Mouse (Mus musculus) embryonic facial prominence, embryonic 10.5 days (tissue): ENCODE measurements around the gene Plcb1. TPM values are rescaled to one million over a fixed set of nuclear protein-coding genes. Genes with fewer than 3 reads are reported as not detected.

Experiments
- DNase-seq: peaks from one replicate; pipeline ENCODE4 v3.0.0-alpha.2; 2017; ENCODE audit warnings: low spot score
- H3K27ac ChIP-seq: fragments of 300-500 bp; sonication (generic); replicated peaks from 2 replicates; pipeline ENCODE4 v1.5.1; 2016; ENCODE audit warnings: mild to moderate bottlenecking
- H3K27me3 ChIP-seq: fragments of 300-500 bp; sonication (generic); replicated peaks from 2 replicates; pipeline ENCODE4 v1.6.1; 2016; ENCODE audit warnings: low read depth, mild to moderate bottlenecking; ENCODE audit not compliant: poor library complexity, severe bottlenecking
- H3K36me3 ChIP-seq: fragments of 300-500 bp; sonication (generic); replicated peaks from 2 replicates; pipeline ENCODE4 v1.6.1; 2016; ENCODE audit warnings: mild to moderate bottlenecking, moderate library complexity
- H3K4me1 ChIP-seq: fragments of 300-500 bp; sonication (generic); 2 replicates; pipeline ENCODE4 v1.6.1; 2016
- H3K4me3 ChIP-seq: fragments of 300-500 bp; sonication (generic); 2 replicates; pipeline ENCODE4 v1.5.1; 2016; ENCODE audit warnings: mild to moderate bottlenecking, moderate library complexity
- H3K9me3 ChIP-seq: fragments of 300-500 bp; sonication (generic); 2 replicates; pipeline ENCODE4 v1.6.1; 2016; ENCODE audit warnings: mild to moderate bottlenecking
- WGBS: fragments of 180-500 bp; shearing (Covaris S2); methylation state at CpG from one replicate; pipeline ENCODE4 v1.1.7; 2016; 5-methylcytosine and 5-hydroxymethylcytosine counted together
- polyA plus RNA-seq: library from polyadenylated mRNA; unstranded; fragments of >200 nt; fragmentation: Nextera tagmentation; extraction: Ambion mirVana; gene quantifications from 2 replicates; pipeline ENCODE4 v1.2.1, GENCODE M21; 2016

Plcb1 gene
- polyA plus RNA-seq, 1 experiment from 2014 or later = 6.0 TPM

GRCm38 (mm10) chr2:134845239-134845738 lies 59.4 kb downstream of the Plcb1 start:
- 71% methylated on average over 3 of the region's 3 CpGs for WGBS
- no peak for DNase-seq

GRCm38 (mm10) chr2:134846555-134846954 lies 60.7 kb downstream of the Plcb1 start:
- no peaks in the 10 kb centered on the region for H3K27me3 ChIP-seq
- H3K36me3 ChIP-seq = no peaks in the 10 kb centered on the region
- no peaks in the 10 kb centered on the region for H3K9me3 ChIP-seq
- no peak overlapping the region for H3K4me3 ChIP-seq
- no peak for DNase-seq
- no peak overlapping the region for H3K27ac ChIP-seq
- H3K4me1 ChIP-seq = no peaks in the 10 kb centered on the region
- 85% methylated on average over 3 of the region's 3 CpGs for WGBS

More at GRCm38 (mm10) chr2:134845239-134845738, 59.4 kb downstream of the Plcb1 start:
- no peaks in the 10 kb centered on the region for H3K4me1 ChIP-seq
- H3K27me3 ChIP-seq = no peaks in the 10 kb centered on the region
- no peak overlapping the region for H3K27ac ChIP-seq
- no peaks in the 10 kb centered on the region for H3K9me3 ChIP-seq
- no peak overlapping the region for H3K4me3 ChIP-seq
- H3K36me3 ChIP-seq = no peaks in the 10 kb centered on the region

DNA sequence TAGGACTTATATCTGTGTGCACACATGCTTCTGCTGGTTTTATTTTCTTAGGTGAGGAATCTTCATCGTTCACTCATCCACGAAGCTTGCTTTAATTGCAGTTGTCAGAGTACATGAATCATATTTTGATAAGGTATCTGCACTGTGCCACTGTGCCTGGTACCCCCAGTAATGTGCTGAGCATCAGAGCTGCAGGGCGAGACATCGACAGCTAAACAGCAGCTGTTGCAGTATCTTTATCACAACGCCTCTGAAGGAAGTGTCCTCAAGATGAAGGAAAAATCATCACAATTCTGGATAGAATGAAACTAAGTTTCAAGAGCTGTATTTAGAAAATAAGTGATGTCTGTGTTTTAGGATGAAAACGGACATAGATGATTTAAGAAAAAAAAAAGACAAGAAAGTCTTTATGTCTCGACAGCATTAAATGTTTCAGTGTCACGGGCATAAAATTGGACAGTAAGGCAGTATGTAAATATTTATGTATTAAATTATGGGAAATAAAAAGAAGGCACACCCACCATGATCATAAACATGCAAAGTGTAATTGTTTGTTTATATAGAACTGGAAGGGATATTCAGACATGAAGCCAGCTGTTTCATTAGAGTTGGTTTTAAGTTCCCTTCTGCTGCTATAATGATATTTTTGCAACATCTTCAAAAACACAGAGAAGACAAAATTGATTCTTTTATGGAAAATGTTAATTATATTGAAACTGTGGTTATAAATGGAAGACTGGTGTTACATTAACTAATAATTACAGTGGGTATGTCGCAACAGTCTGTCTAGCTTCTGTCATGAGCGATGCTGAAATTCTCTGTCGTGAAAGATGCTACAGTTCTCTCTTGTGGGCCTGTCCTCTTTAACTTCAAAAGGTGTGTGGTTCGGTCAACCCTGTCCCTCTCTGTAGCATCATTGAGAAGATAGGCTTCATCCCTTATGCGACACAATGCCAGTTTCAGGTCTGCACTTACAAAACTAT lies 65.6 kb downstream of the Plcb1 start:
- Histone ChIP-seq H3K9me3 (no peaks in the 10 kb centered on the region), H3K36me3 (no peaks in the 10 kb centered on the region), H3K4me1 (0 out of 2 replicates have a peak, but pooled peaks cover 2% of the 10 kb centered on the region), H3K27ac (no peak overlapping the region), H3K4me3 (no peak overlapping the region), H3K27me3 (no peaks in the 10 kb centered on the region)
- no peak for DNase-seq
- 87% methylated on average over 13 of the region's 13 CpGs for WGBS

DNA sequence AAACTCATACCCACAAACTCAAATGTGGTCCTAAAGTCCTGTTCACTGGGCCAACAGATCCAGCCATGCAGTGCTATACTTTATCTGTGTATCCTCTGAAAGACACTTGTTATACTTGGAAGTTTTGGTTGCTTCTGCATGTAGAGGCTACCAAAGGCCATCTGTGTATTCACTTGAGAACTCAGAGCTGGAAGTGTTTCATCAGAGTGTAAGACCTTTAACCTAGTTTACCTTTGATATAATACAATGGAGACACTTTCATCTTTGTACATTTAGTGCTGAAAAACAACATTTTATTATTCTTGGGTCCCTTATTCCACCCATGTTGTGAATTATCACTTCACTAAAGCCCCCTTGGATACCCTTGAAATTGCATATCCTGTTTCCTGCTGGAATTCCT lies 70.4 kb downstream of the Plcb1 start:
- H3K36me3 ChIP-seq = no peaks in the 10 kb centered on the region
- H3K27ac ChIP-seq = no peak overlapping the region
- no peak overlapping the region for H3K4me3 ChIP-seq
- no peaks in the 10 kb centered on the region for H3K9me3 ChIP-seq
- H3K4me1 ChIP-seq = peaks cover 6% of the 10 kb centered on the region; the same call in 1 of the 2 replicates
- H3K27me3 ChIP-seq = no peaks in the 10 kb centered on the region
- DNase-seq = no peak

- Histone ChIP-seq H3K27me3 (no peaks in the 10 kb centered on the region), H3K27ac (no peak overlapping the region), H3K9me3 (no peaks in the 10 kb centered on the region), H3K36me3 (no peaks in the 10 kb centered on the region), H3K4me3 (no peak overlapping the region), H3K4me1 (peaks cover 6% of the 10 kb centered on the region; the same call in 1 of the 2 replicates)
- WGBS = 47% methylated on average over 2 of the region's 2 CpGs
- DNase-seq = no peak
These were observed 70.8 kb downstream of the Plcb1 start for GRCm38 (mm10) chr2:134856691-134857090.

DNA sequence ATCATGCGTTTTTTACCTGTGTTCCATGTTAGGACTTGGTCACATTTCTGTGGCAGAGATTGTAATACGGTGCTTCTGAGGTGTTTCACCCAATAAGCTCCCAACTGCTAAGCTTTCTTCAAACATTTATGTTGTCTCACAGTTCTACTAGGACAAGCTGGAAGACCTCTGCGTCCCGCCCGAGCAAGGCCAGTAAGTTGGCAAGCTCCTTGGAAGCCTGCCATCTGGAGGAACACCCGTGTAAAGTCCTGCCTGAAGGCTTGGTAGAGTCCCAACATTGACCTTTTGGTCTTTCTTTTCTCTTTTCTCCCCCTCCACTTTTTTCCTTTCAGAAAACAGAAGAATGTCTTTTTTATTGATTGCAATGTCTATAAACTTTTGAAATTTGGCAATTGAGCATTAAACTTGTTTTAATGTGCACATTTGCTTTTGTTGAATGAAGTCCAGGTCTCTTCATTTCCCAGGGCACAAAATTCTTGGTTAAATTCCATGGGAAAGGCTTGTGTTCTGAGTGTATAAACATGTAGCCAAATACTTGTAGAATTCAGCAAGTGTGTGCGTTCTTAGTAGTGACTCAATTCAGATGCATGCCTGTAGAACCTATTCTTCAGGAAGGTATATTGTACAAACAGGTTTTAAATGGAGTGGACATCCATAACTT lies 79.2 kb downstream of the Plcb1 start:
- 0 out of 2 replicates have a peak, but pooled peaks cover 4% of the 10 kb centered on the region for H3K4me1 ChIP-seq
- no peak overlapping the region for H3K27ac ChIP-seq
- no peaks in the 10 kb centered on the region for H3K9me3 ChIP-seq
- H3K36me3 ChIP-seq = no peaks in the 10 kb centered on the region
- no peak for DNase-seq
- WGBS = 90% methylated on average over 7 of the region's 7 CpGs
- no peaks in the 10 kb centered on the region for H3K27me3 ChIP-seq
- H3K4me3 ChIP-seq = no peak overlapping the region

DNA sequence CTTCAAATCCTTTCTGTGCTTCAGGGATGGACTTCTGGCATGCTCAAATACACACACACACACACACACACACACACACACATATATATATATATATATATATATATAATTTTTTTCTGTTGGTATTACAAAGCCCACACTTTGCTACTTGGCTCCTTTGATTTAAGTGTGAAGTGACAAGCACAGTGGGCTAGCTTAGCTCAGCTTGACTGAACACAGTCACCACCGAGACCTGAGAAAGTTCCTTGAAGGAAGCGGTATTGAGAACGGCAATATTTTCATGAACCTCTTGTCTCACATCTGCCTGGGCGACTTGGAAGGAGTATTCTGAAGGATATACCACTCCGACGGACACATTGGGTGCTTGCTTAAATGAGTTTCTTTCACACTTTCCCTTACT lies 81.5 kb downstream of the Plcb1 start:
- WGBS = 81% methylated on average over 6 of the region's 6 CpGs
- H3K4me3 ChIP-seq = no peak overlapping the region
- H3K4me1 ChIP-seq = 0 out of 2 replicates have a peak, but pooled peaks cover 7% of the 10 kb centered on the region
- no peaks in the 10 kb centered on the region for H3K9me3 ChIP-seq
- no peaks in the 10 kb centered on the region for H3K36me3 ChIP-seq
- no peak for DNase-seq
- H3K27me3 ChIP-seq = no peaks in the 10 kb centered on the region
- no peak overlapping the region for H3K27ac ChIP-seq

GRCm38 (mm10) chr2:134871692-134872489 lies 86.0 kb downstream of the Plcb1 start:
- no peaks in the 10 kb centered on the region for H3K9me3 ChIP-seq
- H3K27ac ChIP-seq = no peak overlapping the region
- H3K4me1 ChIP-seq = 0 out of 2 replicates have a peak, but pooled peaks cover 4% of the 10 kb centered on the region
- H3K4me3 ChIP-seq = no peak overlapping the region
- DNase-seq = no peak
- H3K36me3 ChIP-seq = no peaks in the 10 kb centered on the region
- 82% methylated on average over 9 of the region's 9 CpGs for WGBS
- no peaks in the 10 kb centered on the region for H3K27me3 ChIP-seq

DNA sequence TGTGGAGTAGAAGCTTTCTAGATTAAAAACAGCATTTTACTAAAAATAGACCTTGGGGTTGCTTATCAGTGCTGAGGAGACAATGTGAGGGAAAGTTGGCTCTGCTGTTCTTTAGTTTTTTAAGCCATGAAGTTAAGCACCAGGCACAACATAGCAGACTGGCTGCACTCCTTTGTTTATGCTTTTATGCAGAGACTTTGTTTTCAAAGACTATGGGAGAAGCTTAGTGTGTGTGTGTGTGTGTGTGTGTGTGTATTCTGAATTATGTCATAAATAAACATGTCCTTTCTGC lies 86.6 kb downstream of the Plcb1 start:
- Histone ChIP-seq H3K36me3 (no peaks in the 10 kb centered on the region), H3K27ac (no peak overlapping the region), H3K4me1 (0 out of 2 replicates have a peak, but pooled peaks cover 3% of the 10 kb centered on the region), H3K9me3 (no peaks in the 10 kb centered on the region), H3K4me3 (no peak overlapping the region), H3K27me3 (no peaks in the 10 kb centered on the region)
- no peak for DNase-seq

DNA sequence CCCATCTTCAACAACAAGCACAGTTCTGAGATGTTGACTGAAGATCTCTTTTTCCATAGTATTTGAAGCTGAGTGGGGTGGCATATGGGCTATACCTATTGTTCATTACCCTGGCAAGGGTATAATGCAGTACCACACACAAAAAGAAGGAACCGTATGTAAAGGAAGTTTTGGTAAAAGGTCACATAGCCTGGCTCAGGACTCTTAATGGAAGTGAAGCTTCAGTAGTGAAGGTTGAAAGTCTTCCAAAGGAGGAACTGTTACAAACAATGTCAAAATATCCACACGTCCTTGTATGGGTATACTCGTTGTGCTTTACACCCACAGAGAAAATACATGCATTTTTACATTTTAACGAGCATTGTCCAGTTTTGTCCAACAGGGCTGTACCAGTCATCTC lies 91.3 kb downstream of the Plcb1 start:
- no peak for DNase-seq
- WGBS = 94% methylated on average over 4 of the region's 4 CpGs
- H3K36me3 ChIP-seq = no peaks in the 10 kb centered on the region
- no peaks in the 10 kb centered on the region for H3K27me3 ChIP-seq
- 0 out of 2 replicates have a peak, but pooled peaks cover 1% of the 10 kb centered on the region for H3K4me1 ChIP-seq
- no peak overlapping the region for H3K4me3 ChIP-seq
- no peaks in the 10 kb centered on the region for H3K9me3 ChIP-seq
- no peak overlapping the region for H3K27ac ChIP-seq

DNA sequence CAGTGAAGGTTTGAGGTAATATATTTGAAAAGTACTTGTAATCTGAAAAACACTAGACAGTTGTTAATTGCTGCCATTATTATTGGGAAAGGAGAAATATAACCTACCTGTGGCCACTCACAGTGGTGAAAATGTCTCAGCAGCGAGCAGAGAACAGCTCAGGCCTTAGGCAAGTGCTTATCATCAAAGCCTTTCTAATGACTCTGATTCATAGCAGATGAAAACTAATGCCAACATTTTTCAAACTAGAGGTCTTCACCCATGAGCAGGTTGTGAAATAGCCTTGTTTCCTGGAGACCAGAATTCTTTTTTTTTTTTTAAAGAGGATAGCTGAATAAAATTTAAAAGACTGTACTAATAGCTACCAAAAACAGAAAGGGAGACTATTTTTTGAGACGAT lies 105.3 kb downstream of the Plcb1 start:
- Histone ChIP-seq H3K4me3 (no peak overlapping the region), H3K27me3 (no peaks in the 10 kb centered on the region), H3K9me3 (no peaks in the 10 kb centered on the region), H3K27ac (no peak overlapping the region), H3K4me1 (0 out of 2 replicates have a peak, but pooled peaks cover 3% of the 10 kb centered on the region), H3K36me3 (no peaks in the 10 kb centered on the region)
- 69% methylated on average over 2 of the region's 2 CpGs for WGBS
- no peak for DNase-seq

GRCm38 (mm10) chr2:134894776-134895175 lies 108.9 kb downstream of the Plcb1 start:
- Histone ChIP-seq H3K4me3 (no peak overlapping the region), H3K9me3 (no peaks in the 10 kb centered on the region), H3K4me1 (0 out of 2 replicates have a peak, but pooled peaks cover 4% of the 10 kb centered on the region), H3K27ac (no peak overlapping the region), H3K36me3 (no peaks in the 10 kb centered on the region), H3K27me3 (no peaks in the 10 kb centered on the region)
- DNase-seq = no peak
- 93% methylated on average over 4 of the region's 4 CpGs for WGBS
